Mouse (Mus musculus): Measurements from ENCODE around the gene Npepps. TPM values are rescaled to one million over a fixed set of nuclear protein-coding genes. Genes with fewer than 3 reads are reported as not detected.
"Not testable (repeated sequence)": the region's sequence is repeated elsewhere in the genome, so short reads cannot be mapped to it uniquely, and the experiment has no call there.

Npepps gene
- polyA plus RNA-seq, 1 experiment from 2014 or later = 70.5 TPM

DNA sequence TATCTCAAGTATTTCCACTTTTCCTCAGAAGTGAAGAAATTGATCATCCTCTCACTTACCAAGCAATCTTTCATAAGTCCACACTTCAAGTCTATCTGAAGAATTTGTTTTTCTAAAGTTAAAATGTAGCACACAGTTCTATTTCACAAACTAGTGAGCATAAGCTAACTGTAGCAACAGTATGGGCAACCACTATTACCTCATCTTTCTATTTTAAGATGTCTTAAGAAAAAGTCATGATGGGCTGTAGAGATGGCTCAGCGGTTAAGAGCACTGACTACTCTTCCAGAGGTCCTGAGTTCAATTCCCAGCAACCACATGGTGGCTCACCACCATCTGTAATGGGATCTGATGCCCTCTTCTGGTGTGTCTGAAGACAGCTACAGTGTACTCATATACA is 13.9 kb downstream of the Npepps start:
- DNase-seq (ENCODE audit: low spot score); H3K4me1 ChIP-seq; H3K9me3 ChIP-seq (replicated peaks); H3K27me3 ChIP-seq (ENCODE audit: low read depth, poor library complexity, severe bottlenecking); H3K4me3 ChIP-seq; H3K27ac ChIP-seq: not testable (repeated sequence)
- H3K36me3 ChIP-seq = peaks cover 46% of the 10 kb centered on the region
- WGBS = 98% methylated on average over 1 of the region's 1 CpGs

DNA sequence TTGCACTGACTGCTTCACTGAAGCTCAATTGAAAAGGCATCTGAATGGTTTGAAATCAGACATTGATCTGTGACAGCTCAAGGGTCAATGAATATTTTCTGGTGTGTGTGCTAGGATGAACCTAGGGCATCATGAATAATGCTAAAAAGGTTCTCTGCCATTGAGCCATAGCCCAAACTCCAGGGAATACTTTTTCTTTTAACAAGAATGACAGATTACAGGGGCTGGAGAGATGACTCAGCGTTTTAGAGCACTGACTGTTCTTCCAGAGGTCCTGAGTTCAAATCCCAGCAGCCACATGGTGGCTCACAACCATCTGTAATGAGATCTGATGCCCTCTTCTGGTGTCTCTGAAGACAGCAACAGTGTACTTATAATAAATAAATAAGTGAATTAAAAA is 30.8 kb downstream of the Npepps start:
- not testable (repeated sequence) for H3K4me1 ChIP-seq; H3K4me3 ChIP-seq; H3K9me3 ChIP-seq (replicated peaks); H3K27ac ChIP-seq; DNase-seq (ENCODE audit: low spot score); H3K27me3 ChIP-seq (ENCODE audit: low read depth, poor library complexity, severe bottlenecking)
- 95% methylated on average over 1 of the region's 1 CpGs for WGBS
- peaks cover 51% of the 10 kb centered on the region for H3K36me3 ChIP-seq

DNA sequence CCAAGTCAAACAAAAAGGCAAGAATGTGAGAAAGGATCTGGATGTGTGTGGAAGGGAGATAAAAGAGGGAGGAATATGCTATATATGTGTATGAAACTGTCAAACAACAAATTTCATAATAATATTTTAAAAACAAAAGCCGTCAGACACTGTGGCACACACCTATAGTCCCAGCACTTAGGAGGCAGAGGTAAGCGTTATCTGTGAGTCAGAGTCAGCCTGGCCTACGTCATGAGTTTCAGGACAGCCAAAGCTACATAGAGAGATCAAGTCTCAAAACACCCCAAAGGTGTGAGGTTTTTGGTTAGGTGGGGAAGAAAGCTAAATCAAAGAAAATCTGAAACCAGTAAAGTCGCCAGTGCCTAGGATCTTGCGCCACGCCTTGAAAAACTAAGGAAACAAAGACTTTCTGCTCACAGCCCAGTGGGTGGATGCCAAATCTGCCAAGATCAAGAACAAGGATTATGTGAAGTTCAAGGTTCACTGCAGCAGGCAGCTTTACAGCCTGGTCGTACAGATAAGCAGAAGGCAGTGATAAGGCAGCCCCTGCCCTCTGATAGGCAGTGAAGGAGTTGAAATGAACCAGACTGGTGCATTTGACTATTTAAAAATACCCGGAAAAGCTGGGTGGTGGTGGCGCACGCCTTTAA is 33.8 kb downstream of the Npepps start:
- 92% methylated on average over 10 of the region's 10 CpGs for WGBS
- Histone ChIP-seq H3K27ac (no peak overlapping the region), H3K4me3 (no peak overlapping the region), H3K27me3 (ENCODE audit: low read depth, poor library complexity, severe bottlenecking) (no peaks in the 10 kb centered on the region), H3K36me3 (peaks cover 56% of the 10 kb centered on the region), H3K4me1 (no peaks in the 10 kb centered on the region), H3K9me3 (replicated peaks) (no peaks in the 10 kb centered on the region)
- no peak for DNase-seq (ENCODE audit: low spot score)

- WGBS = 94% methylated on average over 7 of the region's 7 CpGs
- peaks cover 76% of the 10 kb centered on the region for H3K36me3 ChIP-seq
- H3K27me3 ChIP-seq (ENCODE audit: low read depth, poor library complexity, severe bottlenecking) = no peaks in the 10 kb centered on the region
- no peak overlapping the region for H3K4me3 ChIP-seq
- H3K9me3 ChIP-seq (replicated peaks) = no peaks in the 10 kb centered on the region
- H3K4me1 ChIP-seq = no peaks in the 10 kb centered on the region
- DNase-seq (ENCODE audit: low spot score) = no peak
- H3K27ac ChIP-seq = no peak overlapping the region
Observed at GRCm38 (mm10) chr11:97241321-97241720, 39.1 kb downstream of the Npepps start.

GRCm38 (mm10) chr11:97237976-97238375 is 42.5 kb downstream of the Npepps start:
- Histone ChIP-seq H3K4me3 (no peak overlapping the region), H3K27me3 (ENCODE audit: low read depth, poor library complexity, severe bottlenecking) (no peaks in the 10 kb centered on the region), H3K9me3 (replicated peaks) (no peaks in the 10 kb centered on the region), H3K27ac (no peak overlapping the region), H3K4me1 (no peaks in the 10 kb centered on the region), H3K36me3 (peaks cover 78% of the 10 kb centered on the region)
- WGBS = 96% methylated on average over 2 of the region's 2 CpGs
- no peak for DNase-seq (ENCODE audit: low spot score)

DNA sequence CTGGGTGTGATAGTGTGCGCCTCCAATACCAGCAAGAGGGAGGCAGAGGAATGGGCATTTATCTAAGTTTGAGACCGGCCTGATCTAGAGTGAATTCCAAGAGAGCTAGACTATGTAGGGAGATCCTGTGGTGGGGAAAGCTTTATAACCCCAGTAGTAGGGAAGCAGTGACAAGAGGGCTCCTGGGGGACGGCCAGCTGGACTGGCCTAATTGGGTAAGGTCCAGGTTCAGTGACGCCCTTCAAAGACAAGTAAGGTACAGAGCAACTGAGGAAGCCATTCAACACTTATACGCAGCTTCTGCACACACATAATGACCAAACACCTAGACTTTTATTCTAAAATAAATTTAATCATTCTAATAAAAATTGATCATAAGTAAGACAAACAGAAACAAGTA is 48.0 kb downstream of the Npepps start:
- H3K36me3 ChIP-seq = peaks cover 91% of the 10 kb centered on the region
- 91% methylated on average over 5 of the region's 5 CpGs for WGBS

GRCm38 (mm10) chr11:97229396-97229795 is 51.0 kb downstream of the Npepps start:
- no peak overlapping the region for H3K27ac ChIP-seq
- 87% methylated on average over 2 of the region's 2 CpGs for WGBS

More for the DNA sequence above, 48.0 kb downstream of the Npepps start:
- no peaks in the 10 kb centered on the region for H3K27me3 ChIP-seq (ENCODE audit: low read depth, poor library complexity, severe bottlenecking)
- no peak overlapping the region for H3K27ac ChIP-seq
- no peak for DNase-seq (ENCODE audit: low spot score)
- H3K4me1 ChIP-seq = no peaks in the 10 kb centered on the region
- H3K9me3 ChIP-seq (replicated peaks) = no peaks in the 10 kb centered on the region
- H3K4me3 ChIP-seq = no peak overlapping the region

GRCm38 (mm10) chr11:97228985-97229384 is 51.5 kb downstream of the Npepps start:
- Histone ChIP-seq H3K27ac (no peak overlapping the region), H3K9me3 (replicated peaks) (no peaks in the 10 kb centered on the region), H3K4me3 (no peak overlapping the region), H3K36me3 (peaks cover 91% of the 10 kb centered on the region), H3K4me1 (no peaks in the 10 kb centered on the region), H3K27me3 (ENCODE audit: low read depth, poor library complexity, severe bottlenecking) (no peaks in the 10 kb centered on the region)
- DNase-seq (ENCODE audit: low spot score) = no peak
- WGBS = 93% methylated on average over 7 of the region's 7 CpGs

More at GRCm38 (mm10) chr11:97229396-97229795, 51.0 kb downstream of the Npepps start:
- Histone ChIP-seq H3K4me3 (no peak overlapping the region), H3K27me3 (ENCODE audit: low read depth, poor library complexity, severe bottlenecking) (no peaks in the 10 kb centered on the region), H3K36me3 (peaks cover 92% of the 10 kb centered on the region), H3K4me1 (no peaks in the 10 kb centered on the region), H3K9me3 (replicated peaks) (no peaks in the 10 kb centered on the region)
- DNase-seq (ENCODE audit: low spot score) = no peak

DNA sequence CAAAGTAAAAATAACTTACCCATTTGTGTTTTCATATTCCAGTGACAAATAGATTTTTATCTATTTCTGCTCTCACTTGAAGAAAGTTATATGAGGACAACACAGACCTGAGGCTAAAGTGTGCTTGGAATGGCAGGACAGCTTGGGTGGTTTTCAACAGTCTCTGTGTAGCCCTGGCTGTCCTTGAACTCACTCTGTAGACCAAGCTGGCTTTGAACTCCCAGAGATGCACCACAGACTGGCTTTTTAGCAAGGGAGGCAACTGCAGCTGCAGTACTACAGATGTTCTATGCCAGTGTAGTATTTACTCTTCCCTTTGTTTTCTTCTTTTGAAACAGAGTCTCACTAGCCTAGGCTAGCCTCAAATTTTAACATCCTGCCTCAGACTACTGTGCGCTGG is 54.3 kb downstream of the Npepps start:
- Histone ChIP-seq H3K36me3 (peaks cover 93% of the 10 kb centered on the region), H3K4me3 (no peak overlapping the region), H3K27ac (no peak overlapping the region), H3K4me1 (no peaks in the 10 kb centered on the region), H3K27me3 (ENCODE audit: low read depth, poor library complexity, severe bottlenecking) (no peaks in the 10 kb centered on the region), H3K9me3 (replicated peaks) (no peaks in the 10 kb centered on the region)
- no peak for DNase-seq (ENCODE audit: low spot score)
- WGBS = 97% methylated on average over 1 of the region's 1 CpGs

DNA sequence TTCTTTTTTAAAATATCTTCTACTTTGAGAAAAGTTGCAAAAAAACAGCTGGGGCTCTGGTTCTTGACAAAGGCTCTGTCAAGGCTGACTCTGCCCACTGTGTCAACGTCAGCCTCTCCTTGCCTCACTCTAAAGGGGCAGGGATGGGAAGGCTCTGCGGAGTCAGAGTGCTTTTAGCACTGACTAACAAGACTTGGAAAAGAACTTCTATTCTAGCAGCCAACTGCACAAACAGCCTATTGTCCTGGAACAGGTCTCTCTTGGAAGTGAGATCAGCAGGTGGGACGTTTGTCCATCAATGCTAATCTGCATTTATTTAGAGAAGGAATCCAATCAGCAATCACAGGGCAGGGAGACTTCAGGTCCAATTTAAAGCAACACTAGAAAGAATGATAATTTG is 57.0 kb downstream of the Npepps start:
- 82% methylated on average over 3 of the region's 3 CpGs for WGBS
- H3K36me3 ChIP-seq = peaks cover 91% of the 10 kb centered on the region

DNA sequence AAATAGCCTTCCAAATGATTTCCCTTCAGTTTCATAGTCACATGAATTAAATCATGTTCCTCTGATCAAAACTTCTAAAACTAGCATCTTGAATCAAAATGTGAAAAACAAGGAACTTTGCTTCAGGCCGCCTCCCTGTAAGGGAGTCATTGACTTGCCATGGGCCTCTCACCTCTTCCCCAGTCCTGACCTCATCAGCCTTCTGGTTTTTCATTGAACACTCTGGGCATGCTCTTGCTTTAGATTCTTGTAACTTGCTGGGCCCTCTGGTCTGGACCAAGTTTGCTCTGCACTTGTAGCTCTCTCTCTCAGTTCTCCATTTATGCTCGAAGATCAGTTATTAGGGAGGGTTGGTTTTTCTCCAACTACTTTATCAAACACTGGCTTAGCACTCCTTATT is 58.8 kb downstream of the Npepps start:
- Histone ChIP-seq H3K9me3 (replicated peaks) (no peaks in the 10 kb centered on the region), H3K27me3 (ENCODE audit: low read depth, poor library complexity, severe bottlenecking) (no peaks in the 10 kb centered on the region), H3K27ac (no peak overlapping the region), H3K4me1 (no peaks in the 10 kb centered on the region), H3K4me3 (no peak overlapping the region), H3K36me3 (peaks cover 91% of the 10 kb centered on the region)
- 93% methylated on average over 2 of the region's 2 CpGs for WGBS
- no peak for DNase-seq (ENCODE audit: low spot score)

More for the DNA sequence above, 57.0 kb downstream of the Npepps start:
- DNase-seq (ENCODE audit: low spot score) = no peak
- Histone ChIP-seq H3K4me1 (no peaks in the 10 kb centered on the region), H3K27ac (no peak overlapping the region), H3K9me3 (replicated peaks) (no peaks in the 10 kb centered on the region), H3K27me3 (ENCODE audit: low read depth, poor library complexity, severe bottlenecking) (no peaks in the 10 kb centered on the region), H3K4me3 (no peak overlapping the region)

GRCm38 (mm10) chr11:97220211-97220610 is 60.2 kb downstream of the Npepps start:
- no peak overlapping the region for H3K27ac ChIP-seq
- 93% methylated on average over 3 of the region's 3 CpGs for WGBS
- no peak overlapping the region for H3K4me3 ChIP-seq
- peaks cover 94% of the 10 kb centered on the region for H3K36me3 ChIP-seq
- no peak for DNase-seq (ENCODE audit: low spot score)
- H3K9me3 ChIP-seq (replicated peaks) = no peaks in the 10 kb centered on the region
- H3K27me3 ChIP-seq (ENCODE audit: low read depth, poor library complexity, severe bottlenecking) = no peaks in the 10 kb centered on the region
- no peaks in the 10 kb centered on the region for H3K4me1 ChIP-seq

DNA sequence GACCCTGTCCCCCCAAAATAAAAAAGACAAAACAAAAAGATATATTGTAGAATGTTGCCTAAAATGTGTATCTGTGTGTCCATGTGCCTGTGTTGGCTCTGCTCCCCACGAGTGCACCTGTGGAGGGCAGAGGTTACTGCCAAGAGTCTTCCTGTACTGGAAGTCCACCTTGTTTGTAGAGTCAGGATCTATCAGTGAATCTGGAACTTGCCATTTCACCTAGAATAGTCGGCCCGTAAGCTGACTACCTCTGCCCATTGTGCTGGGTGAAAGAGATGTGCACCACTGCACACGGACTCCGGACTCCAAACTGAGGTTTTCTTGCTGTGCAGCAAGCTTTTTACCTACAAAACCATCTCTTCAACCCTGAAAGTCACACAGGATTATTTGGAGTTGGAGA is 66.0 kb downstream of the Npepps start:
- Histone ChIP-seq H3K27me3 (ENCODE audit: low read depth, poor library complexity, severe bottlenecking) (no peaks in the 10 kb centered on the region), H3K27ac (no peak overlapping the region), H3K9me3 (replicated peaks) (no peaks in the 10 kb centered on the region), H3K4me1 (peaks cover 11% of the 10 kb centered on the region), H3K4me3 (no peak overlapping the region), H3K36me3 (peaks cover 97% of the 10 kb centered on the region)
- WGBS = 96% methylated on average over 5 of the region's 5 CpGs
- no peak for DNase-seq (ENCODE audit: low spot score)
